Mouse (Mus musculus): ENCODE measurements around the gene Brf1.

The Brf1 gene

DNA sequence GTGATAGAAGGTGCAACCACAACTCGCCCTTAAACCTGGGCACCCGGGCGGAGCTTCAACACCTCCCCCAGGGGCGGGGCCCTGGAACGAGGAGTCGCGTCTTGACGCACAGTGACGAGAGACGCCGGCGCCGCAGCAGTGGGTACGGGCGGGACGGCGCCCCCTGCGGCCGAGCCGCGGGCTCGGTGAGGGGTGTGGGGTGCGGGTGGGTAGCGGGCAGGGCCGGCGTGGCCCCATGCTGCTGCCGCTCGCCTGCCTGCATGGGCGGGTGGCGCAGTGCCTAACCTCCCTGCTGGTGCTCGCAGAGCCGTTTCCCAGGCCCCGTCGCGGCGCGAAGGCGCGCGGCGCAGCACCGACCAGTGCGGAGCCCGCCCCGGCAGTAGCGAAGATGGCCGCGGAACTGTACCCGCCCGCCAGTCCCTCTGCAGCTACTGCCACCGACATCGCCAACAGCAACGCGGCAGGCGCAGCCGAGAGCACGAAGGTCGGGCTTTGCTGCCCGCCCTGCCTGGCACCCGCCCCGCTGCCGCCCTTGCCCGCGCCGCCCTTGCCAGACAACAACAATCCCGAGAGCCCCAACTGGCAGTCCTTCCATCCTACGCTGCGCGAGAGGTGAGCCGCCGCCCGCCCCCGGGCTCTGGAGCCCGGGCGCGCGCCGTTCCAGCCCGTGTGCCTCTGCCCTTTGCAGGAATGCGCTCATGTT lies 24.0 kb downstream of the Brf1 start, which contains the start of gene Btbd6:
Gene Btbd6, plus strand, starts transcription at position 112 of the 703 bp plus-strand sequence.
- DNase-seq (ENCODE audit: low read depth, low spot score): peak; percentile 92

DNA sequence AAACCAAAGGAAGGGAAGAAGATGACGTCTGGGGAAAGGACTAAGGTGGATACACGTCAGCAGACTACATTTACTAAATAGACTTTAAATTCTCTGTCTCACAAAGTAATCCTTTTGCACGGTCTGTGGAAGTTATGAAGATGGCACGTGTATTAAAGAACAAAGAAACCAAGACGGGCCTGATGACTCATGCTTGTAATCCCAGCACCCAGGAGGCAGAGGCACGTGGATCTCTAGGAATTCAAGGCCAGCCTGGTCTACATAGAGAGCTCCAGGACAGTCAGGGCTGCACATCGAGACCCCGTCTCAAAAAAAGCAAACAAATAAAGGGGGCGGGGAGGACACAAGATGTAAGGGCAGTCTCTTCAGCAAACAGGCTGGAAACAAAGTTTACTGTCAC lies 25.8 kb downstream of the Brf1 start:
- DNase-seq (ENCODE audit: low read depth, low spot score): no peak

DNA sequence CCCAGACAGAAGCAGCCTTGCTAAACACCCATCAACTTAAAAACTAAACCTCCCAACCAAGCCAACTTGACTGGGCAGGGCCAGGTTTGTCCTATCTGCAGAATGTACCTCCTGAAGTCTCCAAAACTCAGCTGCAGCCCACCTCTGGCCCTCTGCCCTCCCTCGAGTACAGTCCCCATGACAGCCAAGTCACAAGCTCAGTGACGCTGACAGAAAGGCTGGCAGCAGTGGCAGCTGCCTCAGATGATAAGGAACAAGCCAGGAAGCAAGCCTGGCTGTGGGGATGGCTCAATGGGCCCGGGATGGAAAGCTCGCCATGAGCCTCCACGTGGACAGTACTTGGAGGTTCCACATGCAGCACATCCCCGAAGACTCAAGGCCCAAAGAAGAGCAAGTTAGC lies 30.9 kb downstream of the Brf1 start:
- no peak for DNase-seq (ENCODE audit: low read depth, low spot score)

DNA sequence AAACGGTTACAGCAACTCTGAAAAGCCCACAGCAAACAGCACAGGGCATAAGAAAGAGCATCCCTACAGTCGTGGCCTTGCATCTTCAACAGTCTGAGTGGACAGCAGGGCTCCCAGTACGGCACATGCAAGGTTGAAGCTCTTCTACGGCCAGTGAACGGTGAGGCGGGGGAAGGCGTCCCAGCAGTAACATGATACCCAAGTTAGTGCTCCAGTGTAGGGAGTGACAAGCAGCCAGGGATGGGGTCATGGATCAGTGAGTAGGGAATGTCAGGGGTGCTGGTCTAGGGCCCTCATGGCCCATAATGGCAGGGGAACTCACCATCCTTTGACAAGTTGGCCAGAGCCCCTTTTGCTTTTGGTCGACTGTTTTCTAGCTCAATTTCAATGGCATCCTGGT lies 31.6 kb downstream of the Brf1 start:
- no peak for DNase-seq (ENCODE audit: low read depth, low spot score)

DNA sequence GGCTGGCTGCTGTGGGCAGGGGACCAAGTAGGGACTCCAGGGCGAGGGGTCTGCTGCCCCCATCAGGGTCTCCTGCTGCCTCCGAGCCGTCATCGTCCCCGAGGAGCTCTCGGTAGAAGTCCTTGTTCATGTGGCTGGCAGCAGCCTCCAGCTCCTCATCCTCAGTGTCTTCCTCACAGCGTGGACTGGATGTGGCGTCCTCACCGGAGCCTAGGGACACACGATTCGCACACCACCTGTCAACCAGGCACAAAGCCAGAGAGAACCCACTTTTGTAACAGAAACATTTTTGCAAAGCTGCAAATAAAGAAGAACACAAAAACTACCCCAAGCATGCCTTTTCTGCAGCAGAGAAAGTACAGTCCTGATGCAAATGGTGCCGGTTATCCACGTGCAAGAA lies 34.7 kb downstream of the Brf1 start:
- DNase-seq (ENCODE audit: low read depth, low spot score): no peak

DNA sequence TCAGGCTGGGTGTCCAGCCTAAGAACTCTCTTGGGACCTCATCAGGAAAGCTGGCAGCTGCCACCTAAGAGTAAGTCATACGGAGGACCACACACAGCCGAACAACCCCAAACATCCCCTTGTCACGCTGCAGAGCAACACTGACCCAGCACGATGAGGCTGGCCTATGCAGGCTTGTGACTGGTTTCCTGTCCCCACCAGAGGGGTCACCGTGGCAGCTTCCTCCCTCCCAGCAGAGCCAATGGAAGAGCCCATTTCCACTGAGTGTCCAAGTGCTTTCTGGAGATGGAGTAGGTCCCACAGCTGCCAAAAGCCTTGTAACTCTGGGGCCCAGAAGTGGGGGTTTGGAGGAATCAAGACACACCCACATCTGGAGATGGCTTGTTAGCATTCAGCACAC lies 38.6 kb downstream of the Brf1 start:
- no peak for DNase-seq (ENCODE audit: low read depth, low spot score)

DNA sequence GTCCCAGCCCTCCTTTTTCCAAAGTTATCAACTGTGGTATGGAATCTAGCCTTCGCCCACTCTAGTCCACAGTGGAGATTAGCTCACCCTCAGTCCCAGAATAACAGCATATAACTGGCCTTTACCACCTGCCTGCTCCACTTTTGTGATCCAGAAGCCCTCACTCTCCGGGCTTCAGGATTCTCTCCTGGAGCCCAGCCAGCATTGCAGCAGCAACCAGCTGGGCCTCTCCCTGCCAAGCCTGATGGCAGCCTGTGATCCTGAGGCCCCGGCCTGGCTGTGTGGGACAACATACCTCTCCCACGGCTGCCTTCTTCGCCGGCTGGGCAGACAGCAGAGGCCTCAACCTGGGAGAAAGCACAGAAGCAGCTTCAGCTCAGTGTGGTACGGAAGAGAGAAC lies 39.1 kb downstream of the Brf1 start:
- DNase-seq (ENCODE audit: low read depth, low spot score): no peak

DNA sequence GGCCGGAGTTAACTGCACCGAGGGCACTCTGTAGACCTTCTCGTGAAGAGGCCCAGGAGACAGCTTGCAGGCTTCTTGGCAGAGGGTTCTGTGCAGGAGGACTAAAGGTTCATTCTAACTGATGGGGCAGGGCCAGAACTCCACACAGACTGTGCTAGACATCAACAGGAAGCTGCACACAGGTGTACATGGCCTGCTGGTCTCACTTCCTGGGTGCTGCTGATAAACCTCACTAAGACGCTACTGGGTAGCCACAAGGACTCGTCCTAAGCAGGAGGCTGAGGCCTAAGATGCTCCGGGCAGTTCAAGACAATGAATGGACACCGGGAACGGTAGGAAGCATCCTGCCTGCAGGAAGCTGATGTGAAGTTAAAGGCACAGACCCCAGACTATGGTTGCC lies 41.1 kb downstream of the Brf1 start:
- peak; percentile 53 for DNase-seq (ENCODE audit: low read depth, low spot score)

DNA sequence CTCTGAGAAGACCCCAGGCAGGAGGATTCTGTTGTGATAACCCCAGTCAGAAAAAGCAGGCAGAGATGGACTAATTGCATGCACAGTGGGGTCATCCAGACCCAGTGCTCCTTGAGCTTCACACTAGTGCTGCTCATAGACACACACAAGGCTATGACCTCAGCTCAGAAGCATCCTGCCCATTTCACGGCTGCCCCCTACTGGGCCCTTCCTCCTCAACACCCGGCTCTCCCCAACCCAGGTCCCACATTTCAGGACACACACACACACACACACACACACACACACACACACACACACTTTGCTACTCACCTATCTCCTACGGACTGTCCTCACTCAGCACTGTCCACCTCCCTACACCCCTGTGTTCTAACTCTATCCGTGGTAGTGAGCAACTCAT lies 42.2 kb downstream of the Brf1 start:
- DNase-seq (ENCODE audit: low read depth, low spot score): peak; percentile 27

DNA sequence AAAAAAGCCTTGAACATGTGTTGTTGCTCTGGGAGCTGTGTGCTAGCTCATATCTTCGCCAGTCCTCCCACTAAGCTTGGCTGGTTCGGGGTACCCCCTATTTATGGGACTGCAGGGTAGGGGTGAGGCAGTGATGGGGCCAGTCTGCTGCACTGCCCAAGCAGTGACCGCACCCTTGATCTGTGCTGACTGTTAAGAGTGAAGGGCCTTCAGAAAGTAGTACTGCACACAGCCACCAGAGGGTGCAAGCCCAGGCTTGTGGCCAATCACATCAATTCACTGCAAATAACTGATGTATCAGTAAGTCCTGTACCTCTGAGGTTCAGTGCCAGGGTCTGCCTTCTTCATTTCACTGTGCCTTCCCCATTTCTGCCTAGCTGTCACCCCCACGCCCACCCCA lies 44.7 kb downstream of the Brf1 start:
- peak; percentile 63 for DNase-seq (ENCODE audit: low read depth, low spot score)

DNA sequence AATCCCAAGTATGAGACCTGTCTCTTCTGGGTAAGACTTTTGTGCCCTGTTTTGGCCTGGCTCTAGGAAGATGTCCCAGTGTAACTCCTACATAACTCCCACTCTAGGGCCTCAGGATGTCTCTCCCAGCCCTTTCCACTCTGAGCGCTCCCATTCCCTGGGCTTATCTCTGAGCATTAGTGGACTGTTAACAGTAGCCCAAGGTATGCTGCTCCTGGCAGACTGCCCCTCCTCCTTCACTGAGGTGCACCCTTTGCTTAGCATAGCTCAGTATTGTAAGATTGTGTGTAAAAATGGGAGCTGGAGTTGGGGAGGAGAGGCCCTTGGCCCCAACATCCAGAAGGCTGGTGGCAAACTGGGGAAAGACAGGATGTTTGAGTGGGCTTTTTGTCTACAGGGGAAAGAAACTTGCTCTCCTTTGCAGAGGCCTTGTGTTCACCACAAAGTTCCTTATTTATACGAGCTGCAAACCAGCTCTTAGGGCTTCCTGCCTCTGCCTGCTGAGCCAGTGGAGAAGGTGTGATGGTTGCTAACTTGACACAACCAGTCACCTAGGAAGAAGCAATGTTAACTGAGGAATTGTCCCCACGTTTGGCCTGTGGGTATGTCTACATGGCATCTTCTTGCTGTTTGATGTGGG lies 47.5 kb downstream of the Brf1 start:
- no peak for DNase-seq (ENCODE audit: low read depth, low spot score)

DNA sequence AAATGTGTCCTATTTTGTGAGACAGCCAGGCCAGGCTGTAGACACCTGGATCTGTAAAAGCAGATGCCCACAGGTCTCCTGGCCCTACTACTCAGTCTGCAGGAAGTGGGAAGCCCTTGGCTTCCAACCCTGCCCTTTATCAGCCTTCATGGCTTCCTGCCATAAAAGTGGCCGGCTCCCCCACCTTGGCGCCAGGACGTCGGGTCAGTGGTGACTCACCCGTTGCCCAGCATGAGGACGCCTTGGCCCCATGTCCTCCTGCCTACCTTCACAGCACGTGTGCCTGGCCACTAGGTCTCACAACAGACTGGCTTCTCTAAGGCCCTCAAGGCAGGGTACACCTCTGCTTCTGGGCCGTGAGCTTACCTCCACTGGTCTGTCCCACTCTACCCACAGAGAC lies 48.1 kb downstream of the Brf1 start:
- no peak for DNase-seq (ENCODE audit: low read depth, low spot score)

DNA sequence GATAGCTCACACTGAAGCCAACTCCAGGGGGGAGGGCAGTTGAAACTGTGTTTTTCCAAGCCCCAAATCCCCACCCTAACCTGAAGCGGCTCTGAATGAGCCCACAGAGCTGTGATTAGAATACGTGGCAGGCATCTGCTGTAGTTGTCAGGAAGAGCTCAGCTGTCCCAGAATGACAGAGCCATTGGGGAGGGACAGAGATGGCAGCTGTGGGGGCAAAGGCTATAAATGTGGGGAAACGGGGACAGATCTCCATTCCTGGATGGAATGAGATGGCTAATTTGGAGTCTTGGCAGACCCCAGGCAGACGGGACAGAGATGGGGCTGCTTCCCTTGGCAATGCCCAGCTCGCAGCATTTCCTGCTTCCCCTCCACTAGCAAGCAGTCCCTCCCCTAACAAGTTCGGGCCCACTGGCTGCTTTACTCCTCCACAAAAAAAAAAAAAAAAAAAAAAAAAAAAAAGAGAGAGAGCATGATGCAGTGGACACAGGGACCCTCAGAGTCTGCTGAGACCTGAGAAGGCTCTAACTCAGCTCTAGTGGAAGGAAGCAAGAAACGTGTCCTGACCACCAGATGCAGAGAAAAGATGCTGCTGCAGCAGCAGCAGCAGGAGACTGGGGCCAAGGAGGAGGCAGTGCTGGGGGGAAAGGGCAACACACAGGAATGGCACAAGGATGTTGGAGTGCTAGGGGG lies 49.2 kb downstream of the Brf1 start:
- no peak for DNase-seq (ENCODE audit: low read depth, low spot score)

DNA sequence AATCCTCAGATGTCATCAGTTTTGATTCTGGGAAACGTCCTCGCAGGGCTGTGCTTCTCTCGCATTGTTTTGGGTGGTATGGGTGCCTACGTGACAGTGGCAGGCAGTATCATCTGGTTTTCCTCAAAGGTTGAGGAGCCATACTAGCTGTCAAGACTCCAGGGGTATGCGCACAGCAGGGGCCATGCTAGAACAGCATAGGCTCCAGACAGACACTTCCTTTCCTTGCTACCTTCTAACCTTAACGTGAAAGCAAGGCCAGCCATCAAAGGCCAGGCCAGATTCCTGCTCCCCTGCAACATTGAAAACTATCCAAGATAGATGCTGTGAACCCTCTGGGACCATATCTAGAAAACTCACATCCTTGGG lies 49.8 kb downstream of the Brf1 start:
- DNase-seq (ENCODE audit: low read depth, low spot score): no peak

DNA sequence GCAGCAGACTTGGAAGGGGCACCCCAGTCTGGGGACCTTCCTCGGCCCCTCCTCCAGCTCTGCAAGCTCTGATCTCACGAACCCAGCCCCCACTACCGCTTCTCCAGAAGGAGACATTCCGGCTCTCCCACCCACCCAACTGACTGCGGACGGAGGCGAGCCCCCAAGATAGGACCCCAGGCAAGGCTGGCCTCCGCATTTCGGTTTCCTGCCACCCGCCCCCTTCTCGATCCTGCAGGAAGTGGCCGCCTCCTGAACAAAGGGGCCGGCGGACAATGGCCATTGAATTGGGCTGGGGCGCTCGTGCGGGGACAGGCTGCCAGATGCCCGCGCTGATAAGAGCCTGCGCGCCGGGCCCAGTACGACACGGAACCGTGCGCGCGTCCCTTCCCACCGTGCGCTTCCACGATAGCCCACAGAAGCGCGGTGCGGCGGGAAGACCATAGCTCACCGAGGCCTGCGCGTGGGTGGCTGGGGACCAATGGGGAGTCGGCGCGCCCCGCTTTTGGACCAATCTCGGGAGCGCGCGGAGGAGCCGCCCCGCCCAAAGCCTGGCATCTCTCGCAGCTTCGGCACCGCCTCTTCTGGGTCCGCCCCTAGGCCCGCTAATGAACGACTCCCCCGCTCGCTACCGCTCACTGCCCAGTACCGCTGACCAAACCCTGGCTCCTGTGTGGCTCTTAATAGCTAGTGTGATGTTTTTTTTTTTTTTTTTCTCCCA lies 50.3 kb downstream of the Brf1 start:
- peak; percentile 78 for DNase-seq (ENCODE audit: low read depth, low spot score)

DNA sequence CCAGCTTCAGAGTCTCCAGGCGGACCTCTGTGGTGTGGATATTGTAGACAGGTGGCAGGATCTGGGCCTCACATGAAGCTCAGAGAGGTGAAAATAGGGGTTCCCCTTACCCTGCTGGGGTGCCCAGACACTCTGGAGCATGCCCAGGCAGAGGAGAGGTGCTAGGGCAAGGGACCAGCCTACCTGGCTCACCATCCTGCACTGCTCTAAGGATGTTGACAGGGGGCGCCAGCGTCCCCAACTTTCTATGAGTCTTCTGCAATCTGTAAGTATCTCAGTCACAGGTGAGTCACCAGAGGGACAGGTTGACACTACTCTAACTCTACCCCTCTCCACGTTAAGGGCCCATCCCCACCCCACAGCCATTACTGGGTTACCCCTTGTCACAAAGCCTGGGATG lies 53.2 kb downstream of the Brf1 start:
- DNase-seq (ENCODE audit: low read depth, low spot score): peak; percentile 61

DNA sequence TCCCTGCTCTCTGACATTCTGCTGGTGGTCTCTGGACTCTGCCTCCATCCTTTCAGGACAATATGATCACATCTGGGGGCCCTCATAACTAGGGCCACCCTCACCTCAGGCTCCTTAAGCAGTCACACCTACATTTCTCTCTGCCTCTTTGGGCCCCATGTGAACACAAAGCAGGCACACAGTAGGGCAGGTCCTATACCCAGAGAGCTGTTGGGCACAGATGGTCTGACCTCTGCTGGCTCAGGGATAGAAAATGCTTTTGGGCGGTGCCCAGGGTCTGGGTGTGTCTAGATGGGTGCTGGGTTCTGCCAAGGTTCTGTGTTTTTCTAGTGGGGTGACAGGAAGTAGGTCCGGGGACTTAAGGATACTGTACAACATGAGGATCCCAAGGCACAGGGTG lies 56.8 kb downstream of the Brf1 start:
- DNase-seq (ENCODE audit: low read depth, low spot score): no peak

DNA sequence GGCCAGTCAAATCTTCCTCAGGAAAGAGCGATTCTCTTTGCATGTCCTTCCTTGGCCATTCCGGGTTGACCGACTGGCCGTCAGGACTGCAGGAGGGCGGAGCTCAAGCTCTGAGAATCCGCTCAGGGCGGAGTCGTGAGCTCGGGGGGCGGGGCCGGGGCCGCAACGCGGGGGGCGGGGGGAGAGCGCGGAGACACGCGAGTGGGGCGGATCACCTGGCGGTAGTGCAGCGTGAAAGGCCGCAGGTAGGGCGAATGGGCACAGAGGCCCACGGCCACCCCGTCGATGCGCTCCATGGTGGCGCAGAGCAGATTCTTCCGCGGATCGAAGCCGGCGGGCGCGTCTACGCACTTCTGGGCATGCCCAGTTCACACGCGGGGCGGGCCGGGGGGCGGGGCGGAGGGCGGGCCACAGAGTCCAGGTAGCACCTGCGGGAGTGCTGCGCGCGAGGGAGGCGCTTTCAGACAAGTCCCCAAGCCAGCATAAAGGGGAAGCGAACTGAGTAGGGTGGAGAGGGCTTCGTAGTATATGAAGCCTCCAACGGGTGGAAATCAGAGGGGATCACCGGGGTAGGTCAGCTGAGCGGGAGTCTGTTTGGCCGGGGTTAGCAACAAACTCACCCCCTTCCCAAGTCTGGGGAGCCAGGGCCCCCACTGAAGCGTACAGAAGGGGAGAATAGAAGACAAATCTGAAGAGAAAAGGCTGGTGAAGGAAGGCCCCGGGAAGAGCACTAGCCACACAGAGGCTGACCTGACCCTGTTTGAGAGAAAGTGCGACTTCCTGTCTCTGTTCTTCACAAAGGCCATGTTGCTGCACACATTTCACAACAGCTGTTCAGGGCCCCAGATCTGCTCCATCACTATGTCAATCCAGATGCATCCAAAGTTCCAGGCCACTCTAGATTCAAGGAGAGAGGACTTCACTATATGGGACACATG lies 58.5 kb downstream of the Brf1 start, which contains the start of gene Nudt14:
Gene Nudt14, minus strand, starts transcription at position 349 of the 938 bp plus-strand sequence.
- peak; percentile 92 for DNase-seq (ENCODE audit: low read depth, low spot score)

DNA sequence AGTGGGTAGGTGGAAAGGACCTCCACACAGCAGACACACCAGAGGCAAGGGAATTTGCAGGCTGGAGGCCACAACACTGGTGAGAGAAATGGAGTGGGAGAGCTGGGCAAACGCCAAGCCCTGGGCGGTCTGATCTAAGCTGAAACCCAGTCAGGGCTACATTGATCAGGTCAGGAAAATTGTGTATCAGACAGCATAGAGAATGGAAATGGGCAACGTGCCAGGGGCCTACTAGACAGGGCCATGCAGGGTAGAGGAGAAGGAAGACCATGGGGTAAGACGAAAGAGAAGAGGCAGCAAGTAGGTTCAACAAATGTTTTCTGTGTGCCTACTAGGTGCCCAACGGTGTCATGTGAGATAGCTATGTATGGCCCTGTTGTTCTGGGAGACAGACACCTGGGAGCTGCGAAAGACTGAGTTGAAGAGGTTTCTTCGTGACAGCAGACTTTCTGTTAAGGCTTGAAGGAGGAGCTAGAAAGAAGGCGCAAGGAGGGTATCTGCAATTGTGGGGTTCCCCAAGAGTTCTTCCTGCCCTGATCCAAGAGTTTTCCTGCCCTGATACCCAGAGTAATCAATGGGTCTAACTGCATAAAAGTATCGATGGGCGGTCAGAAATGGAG lies 59.2 kb downstream of the Brf1 start:
- DNase-seq (ENCODE audit: low read depth, low spot score): no peak

DNA sequence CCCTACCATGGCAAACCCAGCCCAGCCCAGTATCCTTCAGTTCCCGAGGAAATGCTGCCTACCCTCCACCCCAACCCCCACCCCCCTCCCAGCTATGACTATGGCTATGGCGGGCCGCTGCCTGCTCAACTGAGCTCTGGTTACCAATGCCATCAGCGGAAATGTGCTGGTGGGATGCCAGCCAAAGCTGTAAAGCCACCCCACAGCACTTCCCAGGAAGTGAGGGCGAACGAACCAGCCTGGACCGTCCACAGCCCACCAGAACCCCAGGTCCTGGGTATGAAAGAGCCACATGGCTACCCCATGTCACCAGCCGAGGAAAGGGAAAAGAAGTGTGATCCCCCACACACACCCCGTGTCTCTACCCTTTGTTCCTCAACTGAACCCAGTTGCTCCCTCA lies 59.8 kb downstream of the Brf1 start:
- no peak for DNase-seq (ENCODE audit: low read depth, low spot score)

DNA sequence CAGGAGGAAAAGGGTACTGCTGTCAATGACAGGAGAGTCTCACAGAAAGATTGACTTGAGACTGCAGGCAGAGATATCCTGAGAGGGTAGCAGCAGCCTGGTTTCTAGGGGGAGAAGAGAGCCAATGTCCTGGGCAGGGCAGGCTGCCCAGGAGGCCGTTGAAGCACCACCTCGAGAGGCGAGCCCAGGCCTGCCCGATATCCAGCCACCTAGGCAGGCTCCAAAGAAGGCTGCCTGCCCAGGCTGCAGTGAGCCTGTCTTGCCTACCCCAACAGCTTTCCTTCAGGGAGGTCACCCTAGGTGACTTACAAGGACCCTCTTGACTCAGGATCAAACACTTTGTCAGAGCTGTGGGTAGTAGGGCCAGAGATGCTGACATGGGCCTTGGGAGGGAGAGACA lies 60.3 kb downstream of the Brf1 start:
- no peak for DNase-seq (ENCODE audit: low read depth, low spot score)

Measured in A20 (cell line).